Mouse (Mus musculus): Measurements from ENCODE around the gene Pde7b. TPM values are rescaled to one million over a fixed set of nuclear protein-coding genes. Genes with fewer than 3 reads are reported as not detected.

Gene Pde7b
- total RNA-seq, 2 experiments from 2014 or later: not detected

GRCm38 (mm10) chr10:20463941-20464340, 260.9 kb downstream of the Pde7b start:
- ATAC-seq (replicated peaks; ENCODE audit: low FRiP score, poor library complexity, severe bottlenecking): no peak

- no peak for ATAC-seq (replicated peaks; ENCODE audit: low FRiP score, poor library complexity, severe bottlenecking)
Measured at GRCm38 (mm10) chr10:20462596-20462995, 262.3 kb downstream of the Pde7b start.

GRCm38 (mm10) chr10:20459657-20460350, 265.1 kb downstream of the Pde7b start:
- no peak; the same call in 1 of the 2 replicates for ATAC-seq (replicated peaks; ENCODE audit: low FRiP score, poor library complexity, severe bottlenecking)

GRCm38 (mm10) chr10:20459160-20459559, 265.7 kb downstream of the Pde7b start:
- no peak for ATAC-seq (replicated peaks; ENCODE audit: low FRiP score, poor library complexity, severe bottlenecking)

GRCm38 (mm10) chr10:20454387-20455065, 270.4 kb downstream of the Pde7b start:
- no peak for ATAC-seq (replicated peaks; ENCODE audit: low FRiP score, poor library complexity, severe bottlenecking)

- no peak for ATAC-seq (replicated peaks; ENCODE audit: low FRiP score, poor library complexity, severe bottlenecking)
Measured at GRCm38 (mm10) chr10:20437428-20437827, 287.4 kb downstream of the Pde7b start.

GRCm38 (mm10) chr10:20437021-20437420, 287.9 kb downstream of the Pde7b start:
- no peak for ATAC-seq (replicated peaks; ENCODE audit: low FRiP score, poor library complexity, severe bottlenecking)

GRCm38 (mm10) chr10:20435913-20436312, 289.0 kb downstream of the Pde7b start:
- ATAC-seq (replicated peaks; ENCODE audit: low FRiP score, poor library complexity, severe bottlenecking): no peak

- ATAC-seq (replicated peaks; ENCODE audit: low FRiP score, poor library complexity, severe bottlenecking): no peak
Measured at GRCm38 (mm10) chr10:20431336-20431735, 293.5 kb downstream of the Pde7b start.

- no peak for ATAC-seq (replicated peaks; ENCODE audit: low FRiP score, poor library complexity, severe bottlenecking)
Measured at GRCm38 (mm10) chr10:20421299-20421883, 303.5 kb downstream of the Pde7b start.

- ATAC-seq (replicated peaks; ENCODE audit: low FRiP score, poor library complexity, severe bottlenecking): no peak
Measured at GRCm38 (mm10) chr10:20420296-20420695, 304.6 kb downstream of the Pde7b start.

GRCm38 (mm10) chr10:20418856-20419219, 306.0 kb downstream of the Pde7b start:
- ATAC-seq (replicated peaks; ENCODE audit: low FRiP score, poor library complexity, severe bottlenecking): no peak

- ATAC-seq (replicated peaks; ENCODE audit: low FRiP score, poor library complexity, severe bottlenecking): no peak
Measured at GRCm38 (mm10) chr10:20418202-20418855, 306.5 kb downstream of the Pde7b start.

- ATAC-seq (replicated peaks; ENCODE audit: low FRiP score, poor library complexity, severe bottlenecking): no peak
Measured at GRCm38 (mm10) chr10:20409181-20409580, 315.7 kb downstream of the Pde7b start.

- ATAC-seq (replicated peaks; ENCODE audit: low FRiP score, poor library complexity, severe bottlenecking): no peak
Measured at GRCm38 (mm10) chr10:20408336-20408735, 316.5 kb downstream of the Pde7b start.

GRCm38 (mm10) chr10:20405471-20405870, 319.4 kb downstream of the Pde7b start:
- ATAC-seq (replicated peaks; ENCODE audit: low FRiP score, poor library complexity, severe bottlenecking): no peak

GRCm38 (mm10) chr10:20402941-20403340, 321.9 kb downstream of the Pde7b start:
- no peak for ATAC-seq (replicated peaks; ENCODE audit: low FRiP score, poor library complexity, severe bottlenecking)

- ATAC-seq (replicated peaks; ENCODE audit: low FRiP score, poor library complexity, severe bottlenecking): no peak
Measured at GRCm38 (mm10) chr10:20400406-20400805, 324.5 kb downstream of the Pde7b start.

- no peak for ATAC-seq (replicated peaks; ENCODE audit: low FRiP score, poor library complexity, severe bottlenecking)
Measured at GRCm38 (mm10) chr10:20398641-20399390, 326.1 kb downstream of the Pde7b start.

GRCm38 (mm10) chr10:20398224-20398623, 326.7 kb downstream of the Pde7b start:
- ATAC-seq (replicated peaks; ENCODE audit: low FRiP score, poor library complexity, severe bottlenecking): no peak

Measured in erythroblast, adult 5-6 weeks (primary cell).